Mouse (Mus musculus): ENCODE measurements at regions not wholly inside any gene's neighbourhood (a gene's known extent, or its start where the extent isn't known, plus 50 kb on each side); places are given as distances from the start of the nearest gene placed in this dataset.

GRCm38 (mm10) chr9:51393921-51394320 lies 65.2 kb upstream of the 1810046K07Rik start:
- TF ChIP-seq CTCF (conservative IDR thresholded peaks at IDR 0.05; ENCODE audit: insufficient read depth, insufficient read length, low read depth, low read length), result no peak
- TF ChIP-seq POLR2A (IDR thresholded peaks at IDR 0.05; ENCODE audit: low read depth, low read length), result no peak
